Mouse (Mus musculus): ENCODE data around the gene Gm8764. TPM values are rescaled to one million over a fixed set of nuclear protein-coding genes. Genes with fewer than 3 reads are reported as not detected.
"Not testable (repeated sequence)": the region's sequence is repeated elsewhere in the genome, so short reads cannot be mapped to it uniquely, and the experiment has no call there.

Gene Gm8764
- not detected in 2 replicates for polyA plus RNA-seq (2014; fragmentation: Nextera tagmentation; extraction: Ambion mirVana)

GRCm38 (mm10) chr10:104159706-104160105 is at the start of gene Gm8764:
Gm8764 (plus strand) TSS chr10:104160006.
- WGBS = no CpG with 5 or more reads among the region's 3 CpGs
- not testable (repeated sequence) for H3K4me2 ChIP-seq; H3K27me3 ChIP-seq (ENCODE audit: insufficient read depth, low read length); H3K4me1 ChIP-seq (ENCODE audit: insufficient read depth); H3K4me3 ChIP-seq (ENCODE audit: low read depth, low read length); H3K36me3 ChIP-seq (ENCODE audit: insufficient read depth); DNase-seq; H3K9me3 ChIP-seq (ENCODE audit: low read depth, low read length); ATAC-seq (ENCODE audit: insufficient read depth); H3K27ac ChIP-seq (ENCODE audit: low read depth); H3K9ac ChIP-seq

- H3K4me3 ChIP-seq (ENCODE audit: low read depth, low read length) = no peak overlapping the region
- no peaks in the 10 kb centered on the region for H3K4me1 ChIP-seq (ENCODE audit: insufficient read depth)
- H3K36me3 ChIP-seq (ENCODE audit: insufficient read depth) = no peaks in the 10 kb centered on the region
- H3K9me3 ChIP-seq (ENCODE audit: low read depth, low read length) = no peaks in the 10 kb centered on the region
- TF ChIP-seq CTCF (IDR thresholded peaks at IDR 0.05; ENCODE audit: low read depth) = no peak
- peak; percentile 17 for DNase-seq
- no peak overlapping the region for H3K4me2 ChIP-seq
- WGBS = 50% methylated on average over 3 of the region's 3 CpGs
- no peaks in the 10 kb centered on the region for H3K27me3 ChIP-seq (ENCODE audit: insufficient read depth, low read length)
- H3K27ac ChIP-seq (ENCODE audit: low read depth) = no peak overlapping the region
- no peak for ATAC-seq (ENCODE audit: insufficient read depth)
- H3K9ac ChIP-seq = no peak overlapping the region
Measured at GRCm38 (mm10) chr10:104110044-104110443, 49.8 kb upstream of the Gm8764 start.

- Histone ChIP-seq H3K4me2 (no peak overlapping the region), H3K27me3 (ENCODE audit: insufficient read depth, low read length) (no peaks in the 10 kb centered on the region), H3K36me3 (ENCODE audit: insufficient read depth) (no peaks in the 10 kb centered on the region), H3K9me3 (ENCODE audit: low read depth, low read length) (no peaks in the 10 kb centered on the region), H3K27ac (ENCODE audit: low read depth) (no peak overlapping the region), H3K4me1 (ENCODE audit: insufficient read depth) (no peaks in the 10 kb centered on the region), H3K4me3 (ENCODE audit: low read depth, low read length) (no peak overlapping the region), H3K9ac (no peak overlapping the region)
- 38% methylated on average over 2 of the region's 2 CpGs for WGBS
- no peak for TF ChIP-seq CTCF (IDR thresholded peaks at IDR 0.05; ENCODE audit: low read depth)
- DNase-seq (no peak), ATAC-seq (ENCODE audit: insufficient read depth) (no peak)
Measured at GRCm38 (mm10) chr10:104118312-104118711, 41.5 kb upstream of the Gm8764 start.

- no CpG with 5 or more reads among the region's 3 CpGs for WGBS
- H3K27ac ChIP-seq (ENCODE audit: low read depth); H3K9me3 ChIP-seq (ENCODE audit: low read depth, low read length); ATAC-seq (ENCODE audit: insufficient read depth); H3K4me1 ChIP-seq (ENCODE audit: insufficient read depth); H3K36me3 ChIP-seq (ENCODE audit: insufficient read depth); H3K27me3 ChIP-seq (ENCODE audit: insufficient read depth, low read length); H3K9ac ChIP-seq; H3K4me2 ChIP-seq; H3K4me3 ChIP-seq (ENCODE audit: low read depth, low read length); DNase-seq: not testable (repeated sequence)
Measured at GRCm38 (mm10) chr10:104142687-104143086, 17.1 kb upstream of the Gm8764 start, which contains the start of gene Gm21293. Gm21293 (plus strand) TSS chr10:104142987.

- not testable (repeated sequence) for H3K4me3 ChIP-seq (ENCODE audit: low read depth, low read length); H3K36me3 ChIP-seq (ENCODE audit: insufficient read depth); ATAC-seq (ENCODE audit: insufficient read depth); H3K27ac ChIP-seq (ENCODE audit: low read depth); DNase-seq; H3K27me3 ChIP-seq (ENCODE audit: insufficient read depth, low read length); H3K4me2 ChIP-seq; H3K4me1 ChIP-seq (ENCODE audit: insufficient read depth); H3K9me3 ChIP-seq (ENCODE audit: low read depth, low read length); H3K9ac ChIP-seq
- WGBS = no CpG with 5 or more reads among the region's 3 CpGs
Measured at GRCm38 (mm10) chr10:104151197-104151596, 8.6 kb upstream of the Gm8764 start, which contains the start of gene Gm6763. Gm6763 (plus strand) TSS chr10:104151497.

- H3K27ac ChIP-seq (ENCODE audit: low read depth); DNase-seq; H3K36me3 ChIP-seq (ENCODE audit: insufficient read depth); H3K9ac ChIP-seq; H3K4me2 ChIP-seq; H3K4me1 ChIP-seq (ENCODE audit: insufficient read depth); H3K9me3 ChIP-seq (ENCODE audit: low read depth, low read length); ATAC-seq (ENCODE audit: insufficient read depth); H3K27me3 ChIP-seq (ENCODE audit: insufficient read depth, low read length); H3K4me3 ChIP-seq (ENCODE audit: low read depth, low read length): not testable (repeated sequence)
- no CpG with 5 or more reads among the region's 3 CpGs for WGBS
Measured at GRCm38 (mm10) chr10:104168215-104168614, 8.4 kb downstream of the Gm8764 start, which contains the start of gene Gm21304. Gm21304 (plus strand) TSS chr10:104168515.

- DNase-seq; ATAC-seq (ENCODE audit: insufficient read depth): not testable (repeated sequence)
- no CpG with 5 or more reads among the region's 3 CpGs for WGBS
Measured at GRCm38 (mm10) chr10:104176724-104177123, 16.9 kb downstream of the Gm8764 start, which contains the start of gene Gm21312. Gm21312 (plus strand) TSS chr10:104177024.

GRCm38 (mm10) chr10:104185233-104185632 is 25.4 kb downstream of the Gm8764 start, which contains the start of gene Gm20765:
Gm20765 (plus strand) TSS chr10:104185533.
- not testable (repeated sequence) for H3K4me3 ChIP-seq (ENCODE audit: low read depth, low read length); H3K27ac ChIP-seq (ENCODE audit: low read depth); DNase-seq; H3K4me1 ChIP-seq (ENCODE audit: insufficient read depth); H3K9ac ChIP-seq; H3K9me3 ChIP-seq (ENCODE audit: low read depth, low read length); H3K27me3 ChIP-seq (ENCODE audit: insufficient read depth, low read length); H3K36me3 ChIP-seq (ENCODE audit: insufficient read depth); H3K4me2 ChIP-seq; ATAC-seq (ENCODE audit: insufficient read depth)
- WGBS = no CpG with 5 or more reads among the region's 3 CpGs

More at GRCm38 (mm10) chr10:104176724-104177123, 16.9 kb downstream of the Gm8764 start, which contains the start of gene Gm21312:
- not testable (repeated sequence) for H3K27me3 ChIP-seq (ENCODE audit: insufficient read depth, low read length); H3K4me1 ChIP-seq (ENCODE audit: insufficient read depth); H3K4me2 ChIP-seq; H3K27ac ChIP-seq (ENCODE audit: low read depth); H3K36me3 ChIP-seq (ENCODE audit: insufficient read depth); H3K9me3 ChIP-seq (ENCODE audit: low read depth, low read length); H3K4me3 ChIP-seq (ENCODE audit: low read depth, low read length); H3K9ac ChIP-seq

- ATAC-seq (ENCODE audit: insufficient read depth) = not testable (repeated sequence)
Measured at GRCm38 (mm10) chr10:104193742-104194141, 33.9 kb downstream of the Gm8764 start, which contains the start of gene Gm4340. Gm4340 (plus strand) TSS chr10:104194042.

More at GRCm38 (mm10) chr10:104193742-104194141, 33.9 kb downstream of the Gm8764 start, which contains the start of gene Gm4340:
- H3K9ac ChIP-seq; H3K36me3 ChIP-seq (ENCODE audit: insufficient read depth); DNase-seq; H3K4me2 ChIP-seq; H3K4me1 ChIP-seq (ENCODE audit: insufficient read depth); H3K9me3 ChIP-seq (ENCODE audit: low read depth, low read length); H3K27ac ChIP-seq (ENCODE audit: low read depth); H3K4me3 ChIP-seq (ENCODE audit: low read depth, low read length); H3K27me3 ChIP-seq (ENCODE audit: insufficient read depth, low read length): not testable (repeated sequence)
- no CpG with 5 or more reads among the region's 3 CpGs for WGBS
